Mouse (Mus musculus) stomach, embryonic 14.5 days (tissue): ENCODE measurements around the gene Pbx2. TPM values are rescaled to one million over a fixed set of nuclear protein-coding genes. Genes with fewer than 3 reads are reported as not detected.

Source experiments
- ATAC-seq: fragments of 200-750 bp; cut with Nextera tagmentation; 2 replicates; pipeline ENCODE4 v1.8.0; 2017; ENCODE audit warnings: low read depth, moderate TSS enrichment; ENCODE audit not compliant: insufficient number of reproducible peaks, insufficient read depth, low FRiP score
- H3K27ac ChIP-seq: fragments of 300-500 bp; sonication (generic); 2 replicates; pipeline ENCODE4 v1.5.1; 2014; ENCODE audit warnings: mild to moderate bottlenecking, low read length, moderate library complexity, mixed read lengths
- H3K27me3 ChIP-seq: fragments of 300-500 bp; sonication (generic); 2 replicates; pipeline ENCODE4 v1.6.1; 2014; ENCODE audit warnings: low read length, control low read depth, mixed read lengths; ENCODE audit not compliant: control insufficient read depth, insufficient read depth
- H3K36me3 ChIP-seq: fragments of 300-500 bp; sonication (generic); 2 replicates; pipeline ENCODE4 v1.6.1; 2014; ENCODE audit warnings: mild to moderate bottlenecking, control low read depth, low read length, moderate library complexity, mixed read lengths; ENCODE audit not compliant: control insufficient read depth, insufficient read depth
- H3K4me1 ChIP-seq: fragments of 300-500 bp; sonication (generic); 2 replicates; pipeline ENCODE4 v1.6.1; 2014; ENCODE audit warnings: low read length, control low read depth, mixed read lengths; ENCODE audit not compliant: control insufficient read depth, insufficient read depth
- H3K4me2 ChIP-seq: fragments of 300-500 bp; sonication (generic); replicated peaks from 2 replicates; pipeline ENCODE4 v1.6.1; 2014; ENCODE audit warnings: low read depth, low read length, control low read depth
- H3K4me3 ChIP-seq: fragments of 300-500 bp; sonication (generic); 2 replicates; pipeline ENCODE4 v1.5.1; 2014; ENCODE audit warnings: low read depth, low read length, control low read depth
- H3K9ac ChIP-seq: fragments of 300-500 bp; sonication (generic); replicated peaks from 2 replicates; pipeline ENCODE4 v1.6.1; 2014; ENCODE audit warnings: low read depth, mild to moderate bottlenecking, control low read depth, low read length, moderate library complexity, mixed read lengths
- H3K9me3 ChIP-seq: fragments of 300-500 bp; sonication (generic); 2 replicates; pipeline ENCODE4 v1.6.1; 2016; ENCODE audit warnings: low read depth, low read length, control low read depth; ENCODE audit not compliant: control insufficient read depth
- WGBS: fragments of 180-500 bp; shearing (Covaris S2); extraction: QIAGEN DNeasy Blood & Tissue Kit; methylation state at CpG from one replicate; pipeline ENCODE4 v1.1.7; 2014; 5-methylcytosine and 5-hydroxymethylcytosine counted together
- polyA plus RNA-seq: library from polyadenylated mRNA; unstranded; fragments of >200 nt; fragmentation: Nextera tagmentation; extraction: Ambion mirVana; gene quantifications from 2 replicates; pipeline ENCODE4 v1.2.1, GENCODE M21; 2014

Pbx2 gene
- polyA plus RNA-seq, 1 experiment from 2014 or later, result 13.1 TPM

DNA sequence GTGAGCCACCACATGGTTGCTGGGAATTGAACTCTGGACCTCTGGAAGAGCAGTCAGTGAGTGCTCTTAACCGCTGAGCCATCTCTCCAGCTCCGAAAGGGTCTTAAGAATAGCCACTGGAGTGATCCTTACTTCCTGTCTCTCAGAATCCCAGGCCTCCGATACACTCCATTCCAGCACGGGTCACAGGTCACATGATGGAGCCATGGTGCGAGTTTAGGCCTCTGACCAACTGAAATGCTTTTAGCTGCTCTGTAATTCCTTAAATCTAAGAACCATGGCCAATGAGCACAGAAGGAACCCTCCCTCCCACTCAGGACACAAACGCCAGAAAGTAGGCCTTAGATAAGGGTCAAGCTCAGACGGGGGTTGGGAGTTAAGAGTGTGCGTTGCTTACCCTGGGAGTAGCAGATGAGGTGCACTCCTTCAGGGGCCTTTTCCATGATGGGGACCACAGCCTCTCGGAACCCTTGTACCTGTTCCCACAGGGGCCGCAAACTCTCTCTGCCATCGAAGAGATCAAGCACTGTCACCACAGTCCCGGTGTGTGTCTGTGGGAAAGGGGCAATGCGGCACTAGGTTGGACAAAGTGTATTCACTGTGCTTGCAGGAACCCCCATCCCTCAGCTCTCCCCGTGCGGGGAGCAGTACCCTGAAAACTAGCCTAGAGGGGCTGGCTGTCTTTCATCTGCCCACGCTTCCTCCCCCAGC lies 35.2 kb downstream of the Pbx2 start:
- H3K4me3 ChIP-seq, result peak overlapping the region; percentile 69
- peaks cover 15% of the 10 kb centered on the region for H3K27me3 ChIP-seq
- H3K27ac ChIP-seq, result peak overlapping the region; percentile 97; the same call in 1 of the 2 replicates
- peaks cover 34% of the 10 kb centered on the region for H3K4me1 ChIP-seq
- no peaks in the 10 kb centered on the region for H3K9me3 ChIP-seq
- 50% methylated on average over 16 of the region's 16 CpGs for WGBS
- peak overlapping the region; percentile 56 for H3K4me2 ChIP-seq
- no peak for ATAC-seq
- peak overlapping the region; percentile 50; the same call in 1 of the 2 replicates for H3K9ac ChIP-seq
- peaks cover 15% of the 10 kb centered on the region; the same call in 1 of the 2 replicates for H3K36me3 ChIP-seq

DNA sequence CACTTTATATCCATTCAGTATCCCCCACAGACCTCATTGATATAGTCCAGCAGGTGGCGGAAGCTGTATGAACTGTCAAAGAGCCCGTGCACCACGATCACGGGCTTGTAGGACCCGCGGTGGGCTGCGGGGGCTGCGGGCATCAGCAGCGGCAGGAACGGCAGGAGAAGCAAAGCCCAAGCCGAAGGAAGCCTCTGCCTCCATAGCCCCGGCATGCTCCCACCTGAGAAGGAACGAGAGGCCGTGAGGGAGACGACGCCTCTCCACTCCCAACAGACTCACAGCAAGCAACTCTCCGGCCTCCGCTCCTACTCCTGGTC lies 35.7 kb downstream of the Pbx2 start:
- Histone ChIP-seq H3K9me3 (no peaks in the 10 kb centered on the region), H3K4me1 (peaks cover 39% of the 10 kb centered on the region), H3K9ac (peak overlapping the region; percentile 50; the same call in 1 of the 2 replicates), H3K4me3 (peak overlapping the region; percentile 69), H3K36me3 (peaks cover 15% of the 10 kb centered on the region; the same call in 1 of the 2 replicates), H3K4me2 (peak overlapping the region; percentile 56), H3K27me3 (peaks cover 20% of the 10 kb centered on the region), H3K27ac (peak overlapping the region; percentile 97)
- ATAC-seq, result no peak
- 1% methylated on average over 18 of the region's 18 CpGs for WGBS

DNA sequence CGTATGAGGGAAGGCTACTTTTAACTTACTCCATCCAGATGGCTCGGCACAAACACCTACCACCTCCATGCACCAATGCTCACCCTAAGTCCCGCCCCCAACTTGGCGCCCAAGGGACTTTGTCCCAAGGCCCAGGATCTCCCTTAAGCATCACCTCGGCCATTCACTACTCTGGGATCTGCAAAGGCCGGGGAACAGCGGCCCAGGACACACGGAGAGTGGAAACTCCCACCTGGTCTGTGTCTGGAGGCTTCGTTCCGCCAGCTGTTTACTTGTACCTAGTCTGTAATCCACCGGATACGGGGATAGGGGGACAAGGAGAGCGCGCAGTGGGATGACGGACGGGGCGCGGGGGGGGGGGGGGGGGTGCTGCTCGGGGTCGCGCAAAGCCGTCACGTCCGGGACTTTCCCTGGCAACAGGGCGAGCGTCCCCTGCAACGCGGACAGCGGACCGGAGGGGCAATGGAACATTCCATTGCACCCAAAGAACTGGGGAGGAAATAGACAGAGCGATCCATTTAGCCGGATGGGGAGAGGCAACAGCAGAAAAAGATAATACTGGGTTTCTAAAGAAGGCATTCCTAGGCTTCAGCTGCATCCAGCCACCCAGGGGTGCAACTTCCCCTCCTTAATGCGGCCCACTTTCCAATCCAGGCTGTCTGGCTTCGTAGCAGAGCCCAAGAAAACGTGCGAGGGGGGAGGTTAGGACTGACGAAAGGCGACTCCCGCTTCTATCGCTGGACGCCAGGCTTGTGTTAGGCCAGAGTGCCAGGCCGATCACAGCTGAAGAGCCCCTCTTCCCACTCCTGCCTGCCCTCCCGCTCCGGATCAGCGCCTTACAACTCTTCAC lies 36.3 kb downstream of the Pbx2 start:
- Histone ChIP-seq H3K36me3 (peaks cover 10% of the 10 kb centered on the region; the same call in 1 of the 2 replicates), H3K27me3 (peaks cover 22% of the 10 kb centered on the region), H3K27ac (peak overlapping the region; percentile 97), H3K4me2 (peak overlapping the region; percentile 56), H3K9me3 (no peaks in the 10 kb centered on the region), H3K4me1 (peaks cover 42% of the 10 kb centered on the region), H3K9ac (peak overlapping the region; percentile 72), H3K4me3 (peak overlapping the region; percentile 69)
- peak; percentile 85 for ATAC-seq
- WGBS, result under 1% methylated on average over 41 of the region's 45 CpGs

DNA sequence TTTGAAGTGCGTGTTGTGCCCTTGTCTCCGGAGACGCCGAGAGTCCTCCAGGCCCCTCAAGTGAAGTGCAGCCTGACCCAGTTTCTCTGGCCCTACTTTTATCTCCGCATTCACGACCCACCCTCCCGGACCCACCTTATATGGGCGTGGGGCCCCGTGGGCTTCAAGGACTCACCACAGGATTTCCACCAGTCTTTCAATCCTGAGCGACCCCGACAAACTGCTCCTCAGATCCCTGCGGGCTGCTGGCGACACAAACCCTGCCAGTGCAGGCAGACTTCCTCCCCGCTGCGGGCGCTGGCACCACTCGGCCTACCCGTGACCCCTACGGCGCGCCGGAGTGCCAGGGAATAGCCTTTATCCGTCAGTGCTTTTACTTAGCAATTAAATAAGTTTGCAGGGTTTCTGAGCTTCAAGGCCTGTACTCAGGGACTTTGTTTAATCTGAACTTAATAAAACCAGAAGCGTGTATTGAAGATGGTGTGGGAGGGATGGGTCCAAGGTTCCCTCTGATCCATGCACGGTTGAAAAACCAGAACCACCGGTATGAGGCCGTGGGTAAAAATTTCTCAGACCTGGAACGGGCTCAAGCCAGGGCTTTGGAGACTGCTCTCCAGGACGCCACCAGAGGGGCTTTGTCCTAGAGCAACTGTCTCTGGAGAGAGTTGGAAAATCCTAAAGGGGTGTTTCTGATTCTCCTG lies 37.0 kb downstream of the Pbx2 start, which contains the start of gene Ppt2:
TSS of gene Ppt2 (minus strand) at position 568 of the 701 bp plus-strand sequence.
- Histone ChIP-seq H3K27ac (peak within 1 kb of the TSS; percentile 97), H3K4me1 (peaks cover 42% of the 10 kb centered on the region), H3K9me3 (no peaks in the 10 kb centered on the region), H3K9ac (peak within 1 kb of the TSS; percentile 72), H3K4me3 (peak within 1 kb of the TSS; percentile 69), H3K4me2 (peak within 1 kb of the TSS; percentile 56), H3K36me3 (peaks cover 2% of the 10 kb centered on the region; the same call in 1 of the 2 replicates), H3K27me3 (peaks cover 22% of the 10 kb centered on the region)
- WGBS, result 3% methylated on average over 29 of the region's 29 CpGs
- 0 out of 2 replicates have a peak, but pooled peaks have one; percentile 11 for ATAC-seq

DNA sequence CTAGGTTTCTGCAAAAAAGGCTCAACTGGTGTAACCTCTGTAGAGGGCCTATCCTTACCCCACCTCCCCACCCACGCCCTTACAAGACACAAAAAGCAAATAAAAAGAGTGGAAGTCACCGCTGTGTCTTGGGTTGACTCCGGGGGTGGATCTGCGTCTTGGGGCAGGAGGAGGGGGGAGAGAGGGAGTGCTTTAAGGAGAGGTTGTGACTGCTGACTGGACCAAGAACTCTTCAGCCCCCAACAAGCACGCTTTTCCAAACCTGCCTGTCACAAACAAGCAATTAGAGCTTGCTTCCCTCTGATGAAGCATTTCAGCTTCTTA lies 37.5 kb downstream of the Pbx2 start:
- H3K4me3 ChIP-seq, result peak overlapping the region; percentile 69
- H3K27ac ChIP-seq, result peak overlapping the region; percentile 97
- WGBS, result 28% methylated on average over 5 of the region's 5 CpGs
- ATAC-seq, result no peak
- peak overlapping the region; percentile 72; the same call in 1 of the 2 replicates for H3K9ac ChIP-seq
- peaks cover 42% of the 10 kb centered on the region for H3K4me1 ChIP-seq
- H3K9me3 ChIP-seq, result no peaks in the 10 kb centered on the region
- no peaks in the 10 kb centered on the region; the same call in 1 of the 2 replicates for H3K36me3 ChIP-seq
- peak overlapping the region; percentile 56 for H3K4me2 ChIP-seq
- peaks cover 22% of the 10 kb centered on the region for H3K27me3 ChIP-seq

DNA sequence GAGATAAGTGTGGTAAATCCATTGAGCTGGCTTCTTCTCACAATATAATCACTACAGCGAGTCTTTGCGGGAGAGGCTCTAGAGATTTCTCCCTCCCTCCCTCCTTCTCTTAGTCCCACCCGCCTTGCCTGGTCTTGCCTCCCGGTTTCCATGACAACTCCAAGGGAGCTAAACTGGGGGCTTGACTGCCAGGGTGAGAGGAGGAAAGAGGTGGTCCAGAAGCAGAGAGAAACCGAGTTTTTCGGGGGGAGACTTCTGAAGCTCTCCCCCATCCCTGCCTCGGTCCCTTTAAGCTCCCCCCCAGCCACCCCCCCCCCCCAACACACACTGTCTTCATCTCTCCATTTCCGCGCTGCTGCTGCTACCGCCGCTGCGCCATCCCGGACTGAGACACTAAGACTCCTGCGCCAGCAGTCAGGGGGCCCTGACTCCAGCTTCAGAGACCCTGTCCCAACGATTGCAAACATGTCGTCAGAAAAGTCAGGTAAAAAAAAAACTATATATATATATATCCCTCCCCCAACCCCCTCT lies 38.2 kb downstream of the Pbx2 start, which contains the start of gene Prrt1:
TSS of gene Prrt1 (plus strand) at position 313 of the 531 bp plus-strand sequence.
- H3K4me2 ChIP-seq, result peak within 1 kb of the TSS; percentile 56
- no peaks in the 10 kb centered on the region; the same call in 1 of the 2 replicates for H3K36me3 ChIP-seq
- H3K4me3 ChIP-seq, result peak within 1 kb of the TSS; percentile 69
- 2% methylated on average over 16 of the region's 16 CpGs for WGBS
- peaks cover 22% of the 10 kb centered on the region for H3K27me3 ChIP-seq
- H3K4me1 ChIP-seq, result peaks cover 42% of the 10 kb centered on the region
- H3K9ac ChIP-seq, result peak within 1 kb of the TSS; percentile 72; the same call in 1 of the 2 replicates
- peak within 1 kb of the TSS; percentile 97 for H3K27ac ChIP-seq
- no peaks in the 10 kb centered on the region for H3K9me3 ChIP-seq
- ATAC-seq, result no peak

DNA sequence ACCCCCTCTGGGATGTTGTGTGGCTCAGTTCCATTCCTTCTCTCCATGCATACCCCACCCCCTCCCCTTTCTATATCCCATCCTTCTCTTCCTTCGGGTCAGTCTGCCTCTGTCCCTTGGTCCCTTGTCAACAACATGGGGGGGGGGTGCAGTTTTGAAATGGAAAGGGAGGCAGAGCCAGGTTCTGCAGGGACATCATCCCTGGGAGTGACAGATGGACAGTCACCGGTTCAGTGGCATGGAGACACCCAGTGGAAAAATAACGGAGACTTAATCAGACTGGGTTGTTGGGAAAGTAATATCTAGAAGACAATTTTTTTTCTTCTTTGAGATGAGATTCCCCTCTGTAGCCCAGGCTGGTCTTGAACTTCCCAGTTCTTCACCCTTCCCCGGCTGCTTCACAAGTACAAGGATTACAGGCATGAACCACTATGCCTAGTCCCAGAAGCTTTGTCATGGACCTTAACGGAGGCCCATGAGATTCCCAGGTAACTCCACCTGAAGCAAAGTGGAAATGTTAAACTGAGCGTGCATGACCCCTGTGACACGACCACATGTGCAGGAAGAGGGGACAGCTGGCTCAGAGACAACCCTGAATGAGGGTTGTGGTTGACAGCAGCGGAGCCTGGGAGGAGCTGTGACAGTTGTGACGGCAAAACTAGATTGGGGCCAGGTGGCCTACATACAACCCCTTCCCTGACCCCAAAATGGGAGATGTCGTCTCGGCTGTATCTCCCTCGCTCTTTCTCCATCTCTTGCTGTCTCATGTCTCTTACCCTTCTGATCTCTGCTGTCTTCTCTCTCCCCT lies 38.9 kb downstream of the Pbx2 start:
- Histone ChIP-seq H3K27me3 (peaks cover 22% of the 10 kb centered on the region), H3K9me3 (no peaks in the 10 kb centered on the region), H3K36me3 (no peaks in the 10 kb centered on the region; the same call in 1 of the 2 replicates), H3K9ac (no peak overlapping the region), H3K4me1 (peaks cover 42% of the 10 kb centered on the region), H3K27ac (no peak overlapping the region), H3K4me3 (peak overlapping the region; percentile 16), H3K4me2 (peak overlapping the region; percentile 56)
- no peak for ATAC-seq
- 20% methylated on average over 12 of the region's 12 CpGs for WGBS
